Mouse (Mus musculus): ENCODE results near the gene Ermp1. TPM values are rescaled to one million over a fixed set of nuclear protein-coding genes. Genes with fewer than 3 reads are reported as not detected.

Ermp1 gene
- polyA plus RNA-seq, 2 experiments, result 6.8 to 7.2 TPM

- Histone ChIP-seq H3K27me3 (ENCODE audit: control insufficient read depth, insufficient read depth, low read length) (no peaks in the 10 kb centered on the region), H3K27ac (no peak overlapping the region), H3K4me1 (replicated peaks; ENCODE audit: control insufficient read depth in 2 of 2, insufficient read depth in 2 of 2, low read length in 1 of 2) (peaks cover 0 to 2% of the 10 kb centered on the region in 2 experiments; a peak in 2 of 4 replicates), H3K9me3 (ENCODE audit: control insufficient read depth, low read length) (no peaks in the 10 kb centered on the region), H3K36me3 (replicated peaks; ENCODE audit: control insufficient read depth, insufficient read depth, low read depth) (no peaks in the 10 kb centered on the region), H3K4me3 (ENCODE audit: insufficient read depth in 1 of 2, low read depth in 2 of 2, low read length in 2 of 2) (no peak overlapping the region), H3K9ac (replicated peaks) (no peak overlapping the region), H3K4me2 (ENCODE audit: low read depth) (no peak overlapping the region)
- 63% methylated on average over 6 of the region's 6 CpGs for WGBS (ENCODE audit: insufficient replicate concordance)
- ATAC-seq (ENCODE audit: insufficient read depth) (no peak), DNase-seq (ENCODE audit: low read depth in 3 of 3, low spot score in 3 of 3) (no peak)
- TF ChIP-seq CTCF (IDR thresholded peaks at IDR 0.05; ENCODE audit: low read depth), result no peak
- no peak for TF ChIP-seq EP300 (IDR thresholded peaks at IDR 0.05; ENCODE audit: low read depth)
Measured at GRCm38 (mm10) chr19:29661974-29662580, 13.9 kb upstream of the Ermp1 start.

DNA sequence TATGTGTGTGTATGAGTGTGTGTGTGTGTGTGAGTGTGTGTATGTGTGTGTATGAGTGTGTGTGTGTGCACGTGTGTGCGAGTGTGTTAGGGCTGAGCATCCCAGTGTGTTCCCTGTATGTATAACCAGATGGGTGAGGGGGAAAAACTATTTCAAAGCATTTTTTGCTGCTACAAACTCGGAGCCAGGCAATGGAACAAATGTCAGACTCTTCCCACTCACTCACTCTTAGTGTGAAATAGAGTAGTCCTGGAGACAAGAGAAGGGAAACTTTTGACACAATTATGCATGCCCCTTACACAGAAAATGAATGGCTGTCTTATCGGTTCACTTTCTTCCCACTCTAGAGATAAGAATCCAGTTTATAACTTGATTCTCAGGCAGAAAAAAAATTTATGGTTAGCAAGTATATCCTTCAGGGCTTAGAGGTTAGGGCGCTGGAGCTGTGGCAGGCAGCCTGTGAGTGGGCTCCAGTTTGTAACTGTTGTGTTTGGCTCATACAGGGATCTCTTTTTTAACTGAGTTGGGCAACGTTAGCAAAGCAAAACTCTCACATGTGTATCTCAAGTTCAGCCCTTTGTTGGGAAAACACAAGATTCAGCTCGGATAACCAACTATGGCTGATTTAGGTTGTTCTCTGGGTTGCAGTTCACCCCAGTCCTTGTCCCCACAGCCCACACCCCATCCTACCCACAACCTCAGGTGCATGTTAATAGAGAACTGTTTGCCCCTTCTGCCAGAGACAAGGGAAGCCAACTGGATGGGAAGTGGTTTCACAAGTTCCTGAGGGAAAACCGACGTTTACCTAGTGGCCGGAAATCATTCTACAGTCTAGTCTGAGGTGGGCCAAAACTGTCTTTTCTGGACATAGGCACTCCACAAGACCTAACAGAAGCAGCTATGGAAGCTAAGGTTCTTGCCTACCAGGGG lies 12.9 kb upstream of the Ermp1 start:
- ATAC-seq (ENCODE audit: insufficient read depth) (no peak), DNase-seq (ENCODE audit: low read depth in 3 of 3, low spot score in 3 of 3) (no peak)
- no peaks in the 10 kb centered on the region for H3K9me3 ChIP-seq (ENCODE audit: control insufficient read depth, low read length)
- no peak overlapping the region for H3K4me3 ChIP-seq (ENCODE audit: insufficient read depth in 1 of 2, low read depth in 2 of 2, low read length in 2 of 2)
- H3K27ac ChIP-seq, result no peak overlapping the region
- H3K27me3 ChIP-seq (ENCODE audit: control insufficient read depth, insufficient read depth, low read length), result no peaks in the 10 kb centered on the region
- no peaks in the 10 kb centered on the region for H3K4me1 ChIP-seq (replicated peaks; ENCODE audit: control insufficient read depth in 2 of 2, insufficient read depth in 2 of 2, low read length in 1 of 2)
- H3K4me2 ChIP-seq (ENCODE audit: low read depth), result no peak overlapping the region
- no peaks in the 10 kb centered on the region for H3K36me3 ChIP-seq (replicated peaks; ENCODE audit: control insufficient read depth, insufficient read depth, low read depth)
- 42% methylated on average over 10 of the region's 10 CpGs for whole genome bisulfite sequencing (ENCODE audit: insufficient replicate concordance)
- no peak for TF ChIP-seq EP300 (IDR thresholded peaks at IDR 0.05; ENCODE audit: low read depth)
- TF ChIP-seq CTCF (IDR thresholded peaks at IDR 0.05; ENCODE audit: low read depth), result no peak
- H3K9ac ChIP-seq (replicated peaks), result no peak overlapping the region

GRCm38 (mm10) chr19:29659705-29660104 lies 11.5 kb upstream of the Ermp1 start:
- TF ChIP-seq EP300 (IDR thresholded peaks at IDR 0.05; ENCODE audit: low read depth), result no peak
- no peak for TF ChIP-seq CTCF (IDR thresholded peaks at IDR 0.05; ENCODE audit: low read depth)
- ATAC-seq (ENCODE audit: insufficient read depth), result no peak
- Histone ChIP-seq H3K27ac (no peak overlapping the region), H3K9ac (replicated peaks) (no peak overlapping the region), H3K36me3 (replicated peaks; ENCODE audit: control insufficient read depth, insufficient read depth, low read depth) (no peaks in the 10 kb centered on the region), H3K4me2 (ENCODE audit: low read depth) (no peak overlapping the region), H3K27me3 (ENCODE audit: control insufficient read depth, insufficient read depth, low read length) (no peaks in the 10 kb centered on the region; the same call in 1 of the 2 replicates), H3K4me3 (ENCODE audit: insufficient read depth in 1 of 2, low read depth in 2 of 2, low read length in 2 of 2) (no peak overlapping the region), H3K9me3 (ENCODE audit: control insufficient read depth, low read length) (no peaks in the 10 kb centered on the region), H3K4me1 (replicated peaks; ENCODE audit: control insufficient read depth in 2 of 2, insufficient read depth in 2 of 2, low read length in 1 of 2) (no peaks in the 10 kb centered on the region)
- WGBS (ENCODE audit: insufficient replicate concordance), result 45% methylated on average over 6 of the region's 6 CpGs
- no peak for DNase-seq (ENCODE audit: low read depth in 3 of 3, low spot score in 3 of 3)

GRCm38 (mm10) chr19:29658836-29659235 lies 10.6 kb upstream of the Ermp1 start:
- 72% methylated on average over 4 of the region's 4 CpGs for WGBS (ENCODE audit: insufficient replicate concordance)
- DNase-seq (ENCODE audit: low read depth in 3 of 3, low spot score in 3 of 3) (no peak), ATAC-seq (ENCODE audit: insufficient read depth) (no peak)
- Histone ChIP-seq H3K9ac (replicated peaks) (no peak overlapping the region), H3K36me3 (replicated peaks; ENCODE audit: control insufficient read depth, insufficient read depth, low read depth) (no peaks in the 10 kb centered on the region), H3K4me3 (ENCODE audit: insufficient read depth in 1 of 2, low read depth in 2 of 2, low read length in 2 of 2) (no peak overlapping the region), H3K27ac (no peak overlapping the region), H3K4me2 (ENCODE audit: low read depth) (no peak overlapping the region), H3K9me3 (ENCODE audit: control insufficient read depth, low read length) (no peaks in the 10 kb centered on the region), H3K27me3 (ENCODE audit: control insufficient read depth, insufficient read depth, low read length) (no peaks in the 10 kb centered on the region; the same call in 1 of the 2 replicates), H3K4me1 (replicated peaks; ENCODE audit: control insufficient read depth in 2 of 2, insufficient read depth in 2 of 2, low read length in 1 of 2) (no peaks in the 10 kb centered on the region)
- TF ChIP-seq EP300 (IDR thresholded peaks at IDR 0.05; ENCODE audit: low read depth), result no peak
- TF ChIP-seq CTCF (IDR thresholded peaks at IDR 0.05; ENCODE audit: low read depth), result no peak

DNA sequence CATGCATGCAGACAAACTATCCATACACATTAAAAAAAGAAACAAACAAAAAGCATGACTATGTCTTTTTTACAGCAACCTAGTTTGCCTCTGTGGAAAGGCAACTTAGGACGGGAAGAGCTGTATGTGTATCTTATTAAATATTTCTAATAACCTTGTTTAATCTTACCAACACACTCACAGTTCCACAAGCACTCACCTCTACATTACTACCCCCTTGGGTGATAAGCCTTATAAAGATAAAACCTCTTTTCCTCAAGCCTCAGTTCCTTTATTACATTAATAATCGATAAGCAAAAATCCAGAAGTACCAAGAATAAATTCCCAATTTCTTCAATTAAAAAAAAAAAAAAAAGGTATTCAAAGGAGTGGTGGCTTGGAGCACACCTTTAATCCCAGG lies 9.3 kb upstream of the Ermp1 start:
- no peaks in the 10 kb centered on the region for H3K9me3 ChIP-seq (ENCODE audit: control insufficient read depth, low read length)
- 51% methylated on average over 2 of the region's 2 CpGs for WGBS (ENCODE audit: insufficient replicate concordance)
- H3K27me3 ChIP-seq (ENCODE audit: control insufficient read depth, insufficient read depth, low read length), result no peaks in the 10 kb centered on the region; the same call in 1 of the 2 replicates
- H3K4me1 ChIP-seq (replicated peaks; ENCODE audit: control insufficient read depth in 2 of 2, insufficient read depth in 2 of 2, low read length in 1 of 2), result no peaks in the 10 kb centered on the region
- no peak overlapping the region for H3K27ac ChIP-seq
- H3K4me3 ChIP-seq (ENCODE audit: insufficient read depth in 1 of 2, low read depth in 2 of 2, low read length in 2 of 2), result no peak overlapping the region
- no peak for DNase-seq (ENCODE audit: low read depth in 3 of 3, low spot score in 3 of 3)
- no peak for TF ChIP-seq CTCF (IDR thresholded peaks at IDR 0.05; ENCODE audit: low read depth)
- no peak for TF ChIP-seq EP300 (IDR thresholded peaks at IDR 0.05; ENCODE audit: low read depth)
- H3K36me3 ChIP-seq (replicated peaks; ENCODE audit: control insufficient read depth, insufficient read depth, low read depth), result no peaks in the 10 kb centered on the region
- no peak overlapping the region for H3K4me2 ChIP-seq (ENCODE audit: low read depth)
- no peak for ATAC-seq (ENCODE audit: insufficient read depth)
- H3K9ac ChIP-seq (replicated peaks), result no peak overlapping the region
